Mouse (Mus musculus) embryonic facial prominence, embryonic 13.5 days (tissue): Measurements from ENCODE around the gene Crybb1. TPM values are rescaled to one million over a fixed set of nuclear protein-coding genes. Genes with fewer than 3 reads are reported as not detected.

ENCODE experiments used
- ATAC-seq: fragments of 200-750 bp; cut with Nextera tagmentation; 2 replicates; pipeline ENCODE4 v1.8.0; 2017; ENCODE audit warnings: low read depth; ENCODE audit not compliant: insufficient number of reproducible peaks, insufficient read depth, low FRiP score, low TSS enrichment
- H3K27ac ChIP-seq: fragments of 300-500 bp; sonication (generic); 2 replicates; pipeline ENCODE4 v1.5.1; 2015; ENCODE audit warnings: moderate library complexity, mild to moderate bottlenecking, inconsistent platforms
- H3K27me3 ChIP-seq: fragments of 300-500 bp; sonication (generic); 2 replicates; pipeline ENCODE4 v1.6.1; 2015; ENCODE audit warnings: mild to moderate bottlenecking, inconsistent platforms
- H3K36me3 ChIP-seq: fragments of 300-500 bp; sonication (generic); 2 replicates; pipeline ENCODE4 v1.6.1; 2015; ENCODE audit warnings: mild to moderate bottlenecking, inconsistent platforms
- H3K4me1 ChIP-seq: fragments of 300-500 bp; sonication (generic); 2 replicates; pipeline ENCODE4 v1.6.1; 2015; ENCODE audit warnings: inconsistent platforms
- H3K4me2 ChIP-seq: fragments of 300-500 bp; sonication (generic); 2 replicates; pipeline ENCODE4 v1.6.1; 2015; ENCODE audit warnings: moderate library complexity, mild to moderate bottlenecking, inconsistent platforms
- H3K4me3 ChIP-seq: fragments of 300-500 bp; sonication (generic); 2 replicates; pipeline ENCODE4 v1.5.1; 2015; ENCODE audit warnings: mild to moderate bottlenecking, inconsistent platforms
- H3K9ac ChIP-seq: fragments of 300-500 bp; sonication (generic); 2 replicates; pipeline ENCODE4 v1.6.1; 2015; ENCODE audit warnings: mild to moderate bottlenecking, inconsistent platforms
- H3K9me3 ChIP-seq: fragments of 300-500 bp; sonication (generic); 2 replicates; pipeline ENCODE4 v1.6.1; 2016; ENCODE audit warnings: inconsistent platforms
- WGBS: fragments of 180-500 bp; shearing (Covaris S2); methylation state at CpG from one replicate; pipeline ENCODE4 v1.1.7; 2015; ENCODE audit warnings: mixed read lengths; 5-methylcytosine and 5-hydroxymethylcytosine counted together
- polyA plus RNA-seq: library from polyadenylated mRNA; unstranded; fragments of >200 nt; fragmentation: Nextera tagmentation; extraction: Ambion mirVana; gene quantifications from 2 replicates; pipeline ENCODE4 v1.2.1, GENCODE M21; 2015

Crybb1 gene
- polyA plus RNA-seq, 1 experiment from 2014 or later = 1.3 TPM

DNA sequence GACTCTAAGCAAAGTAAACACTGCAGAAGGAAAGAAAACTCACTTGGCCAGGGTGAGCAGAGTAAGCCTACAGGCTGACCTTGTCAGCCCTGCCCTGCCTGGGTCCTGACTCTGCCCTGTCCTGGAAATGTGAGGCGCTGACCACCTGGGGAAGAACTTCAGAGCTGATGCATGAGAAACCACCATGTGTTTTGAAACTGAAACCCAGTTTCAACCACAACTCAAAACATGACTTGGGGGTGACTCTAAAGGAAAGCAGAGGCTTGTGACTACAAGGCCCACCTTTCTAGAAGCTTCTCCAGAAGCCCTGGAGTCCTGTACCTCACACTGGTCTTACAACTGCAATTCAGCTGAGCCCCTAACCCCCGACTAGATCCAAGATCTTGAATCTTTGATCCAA lies 17.3 kb downstream of the Crybb1 start:
- Histone ChIP-seq H3K4me3 (no peak overlapping the region), H3K9me3 (no peaks in the 10 kb centered on the region), H3K4me2 (no peak overlapping the region), H3K4me1 (peaks cover 24% of the 10 kb centered on the region), H3K27me3 (peaks cover 26% of the 10 kb centered on the region), H3K9ac (no peak overlapping the region), H3K27ac (no peak overlapping the region), H3K36me3 (no peaks in the 10 kb centered on the region)
- WGBS = 75% methylated on average over 2 of the region's 2 CpGs
- ATAC-seq = no peak

DNA sequence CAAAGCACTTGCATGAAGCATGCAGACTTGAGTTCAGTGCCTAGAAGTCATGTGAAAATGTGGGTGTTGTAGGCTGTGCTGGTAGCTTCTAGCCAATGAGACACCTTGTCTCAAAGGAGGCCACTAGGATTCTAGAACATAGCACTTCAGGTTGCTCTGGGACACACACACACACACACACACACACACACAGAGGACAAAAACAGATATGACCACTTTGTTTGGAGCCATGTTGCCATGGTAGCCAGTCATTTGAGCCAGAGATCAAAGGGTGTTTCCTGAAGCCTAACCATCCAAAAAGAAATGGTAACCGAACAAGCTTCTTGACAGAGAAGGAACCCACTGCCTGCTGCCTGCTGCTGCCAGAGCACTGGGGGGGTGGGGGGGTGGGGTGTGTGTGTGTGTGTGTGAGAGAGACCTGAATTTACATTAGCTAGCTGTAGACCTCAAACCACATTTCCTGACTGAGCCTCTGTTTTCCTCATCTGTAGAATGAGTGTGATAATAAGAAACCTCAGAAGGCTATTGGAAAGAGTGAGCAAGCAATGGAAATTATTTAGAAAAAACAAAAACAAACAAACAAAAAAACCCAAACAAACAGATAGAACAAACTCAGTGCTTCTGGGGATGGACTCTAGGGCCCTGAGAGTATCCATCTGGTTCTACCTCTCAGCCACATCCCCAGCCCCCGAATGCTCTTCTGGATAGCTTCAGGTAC lies 18.3 kb downstream of the Crybb1 start:
- no peak overlapping the region for H3K4me2 ChIP-seq
- ATAC-seq = no peak
- H3K27ac ChIP-seq = no peak overlapping the region
- no peaks in the 10 kb centered on the region for H3K9me3 ChIP-seq
- peaks cover 16% of the 10 kb centered on the region for H3K27me3 ChIP-seq
- no peak overlapping the region for H3K9ac ChIP-seq
- 55% methylated on average over 2 of the region's 2 CpGs for WGBS
- no peak overlapping the region for H3K4me3 ChIP-seq
- no peaks in the 10 kb centered on the region for H3K36me3 ChIP-seq
- peaks cover 33% of the 10 kb centered on the region for H3K4me1 ChIP-seq

DNA sequence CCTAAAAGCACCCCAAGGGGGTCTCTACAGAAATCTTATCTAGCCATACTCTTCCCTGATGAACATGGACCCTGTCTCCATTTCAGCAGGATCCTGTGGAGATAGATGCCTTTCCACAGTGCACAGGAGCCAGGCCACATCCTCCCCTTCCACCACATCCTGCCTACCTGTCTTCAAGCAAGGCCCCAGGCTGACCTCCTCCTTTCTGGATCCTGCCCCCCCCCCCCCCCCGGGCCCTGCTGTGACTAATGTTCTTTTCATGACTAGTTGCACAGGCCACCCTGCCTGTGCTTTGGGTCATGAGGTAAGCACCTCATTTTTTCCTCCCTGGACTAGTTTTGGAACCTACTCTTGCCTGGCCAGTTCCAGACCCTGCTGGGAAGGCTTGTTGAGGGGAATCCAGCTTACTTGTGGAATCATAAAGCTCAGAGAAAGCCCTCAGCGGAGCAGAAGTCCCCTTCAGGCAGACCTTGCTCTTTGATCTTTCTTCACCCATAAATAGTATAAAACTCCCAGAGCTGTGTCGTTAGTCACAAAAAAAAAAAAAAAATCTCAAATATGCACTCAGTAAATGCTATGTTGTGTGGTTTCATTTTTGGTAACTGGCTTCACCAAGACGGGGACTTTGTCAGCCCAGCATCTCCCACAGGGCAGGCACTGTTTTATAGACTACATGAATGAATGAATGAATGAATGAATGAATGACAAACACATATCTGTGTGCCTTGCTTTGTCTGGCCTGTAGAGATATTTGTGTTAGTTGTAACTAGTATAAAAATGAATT lies 19.6 kb downstream of the Crybb1 start:
- H3K27ac ChIP-seq = no peak overlapping the region
- H3K9me3 ChIP-seq = no peaks in the 10 kb centered on the region
- no peaks in the 10 kb centered on the region for H3K36me3 ChIP-seq
- peaks cover 5% of the 10 kb centered on the region for H3K27me3 ChIP-seq
- no peak for ATAC-seq
- H3K9ac ChIP-seq = no peak overlapping the region
- whole genome bisulfite sequencing = 36% methylated on average over 4 of the region's 4 CpGs
- peak overlapping the region; percentile 81 for H3K4me2 ChIP-seq
- peaks cover 42% of the 10 kb centered on the region for H3K4me1 ChIP-seq
- H3K4me3 ChIP-seq = no peak overlapping the region; the same call in 1 of the 2 replicates

DNA sequence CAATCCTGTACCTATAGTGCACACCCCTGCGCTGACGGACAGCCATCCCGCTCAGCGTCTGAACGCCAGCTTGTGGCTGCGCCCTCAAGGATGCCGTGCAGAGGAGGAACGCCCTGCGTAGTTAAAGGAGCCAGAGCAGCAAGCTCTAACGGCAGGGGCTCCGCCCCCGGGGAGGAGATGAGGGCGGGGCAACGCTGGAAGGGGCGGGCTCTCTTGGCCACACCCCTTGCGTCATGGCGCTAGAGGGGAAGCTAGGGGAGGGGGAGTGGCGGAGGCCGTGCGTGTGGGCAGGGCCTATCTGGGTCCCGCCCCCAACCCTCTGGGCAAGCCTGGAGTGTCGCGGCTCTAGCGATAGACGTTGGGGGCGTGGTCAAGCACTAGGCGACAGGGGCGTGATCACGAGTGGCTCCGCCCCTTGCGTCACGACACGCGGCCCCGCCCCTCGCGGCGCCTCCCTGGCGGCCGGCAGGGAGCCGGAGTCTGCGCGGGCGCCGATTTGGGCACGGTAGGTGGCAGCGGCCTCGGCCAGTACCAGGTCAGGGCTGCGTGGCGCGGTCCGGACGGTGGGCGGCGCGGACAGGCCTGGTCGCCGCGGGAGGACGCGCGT lies 20.8 kb downstream of the Crybb1 start, which contains the start of gene Tpst2:
Gene Tpst2, plus strand, starts transcription at position 425 of the 607 bp plus-strand sequence.
- peak within 1 kb of the TSS; percentile 81 for H3K4me2 ChIP-seq
- peak within 1 kb of the TSS; percentile 86 for H3K9ac ChIP-seq
- H3K27me3 ChIP-seq = peaks cover 2% of the 10 kb centered on the region; the same call in 1 of the 2 replicates
- H3K36me3 ChIP-seq = no peaks in the 10 kb centered on the region
- no peaks in the 10 kb centered on the region for H3K9me3 ChIP-seq
- ATAC-seq = peak; percentile 91
- peak within 1 kb of the TSS; percentile 83 for H3K27ac ChIP-seq
- peak within 1 kb of the TSS; percentile 73 for H3K4me3 ChIP-seq
- WGBS = under 1% methylated on average over 60 of the region's 62 CpGs
- peaks cover 53% of the 10 kb centered on the region for H3K4me1 ChIP-seq

DNA sequence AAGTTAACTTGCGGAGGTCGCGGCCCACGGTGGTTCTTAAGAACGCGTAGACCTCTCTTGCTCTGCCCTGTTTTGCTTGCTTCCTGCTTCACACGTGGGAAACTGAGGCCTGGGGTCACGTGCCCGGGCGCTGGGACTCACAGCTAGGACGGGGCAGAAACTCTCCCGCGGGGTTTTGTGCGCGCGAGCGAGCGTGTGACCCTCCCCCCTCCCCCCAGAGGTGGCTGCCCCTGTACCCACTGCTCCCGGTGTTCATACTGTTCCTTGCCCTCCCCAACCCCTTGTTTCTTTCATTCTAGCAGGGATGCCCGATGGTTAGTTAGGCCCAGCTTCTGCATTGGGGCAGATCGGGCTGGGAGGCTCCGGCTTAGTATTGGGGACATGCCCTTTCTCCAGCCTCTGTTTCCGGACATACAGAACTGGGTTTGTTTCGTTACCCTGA lies 21.3 kb downstream of the Crybb1 start:
- no peak for ATAC-seq
- peaks cover 58% of the 10 kb centered on the region for H3K4me1 ChIP-seq

DNA sequence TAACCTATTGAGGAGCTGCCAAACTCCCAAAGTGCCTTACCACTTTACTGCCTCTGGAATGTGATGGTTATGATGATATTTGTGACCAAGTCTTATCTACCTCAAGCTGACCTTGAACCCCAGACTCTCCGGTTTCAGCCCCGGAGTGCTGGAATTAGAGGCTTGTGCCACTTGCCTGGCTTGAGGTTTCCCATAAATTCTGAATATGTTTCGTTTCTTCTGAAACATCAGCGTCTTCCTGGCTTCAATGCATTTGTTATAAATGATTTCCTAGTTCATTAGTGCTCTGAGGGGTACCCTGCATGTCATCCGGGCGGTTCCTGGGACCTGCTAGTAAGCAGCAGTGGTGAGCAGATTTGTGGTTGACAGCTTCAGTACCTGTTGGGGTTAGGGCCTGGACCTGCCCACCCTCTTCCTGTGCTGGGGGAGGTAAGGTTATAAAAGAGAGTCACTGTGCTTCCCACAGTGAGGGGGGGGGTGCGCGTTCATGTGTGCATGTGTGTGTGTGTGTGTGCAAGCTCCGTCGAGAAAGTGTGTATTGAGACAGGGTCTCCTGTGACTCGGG lies 22.4 kb downstream of the Crybb1 start:
- H3K4me2 ChIP-seq = peak overlapping the region; percentile 81
- H3K27ac ChIP-seq = no peak overlapping the region
- H3K4me1 ChIP-seq = peaks cover 66% of the 10 kb centered on the region
- peak overlapping the region; percentile 86 for H3K9ac ChIP-seq
- H3K36me3 ChIP-seq = no peaks in the 10 kb centered on the region
- no peaks in the 10 kb centered on the region for H3K9me3 ChIP-seq
- peaks cover 2% of the 10 kb centered on the region; the same call in 1 of the 2 replicates for H3K27me3 ChIP-seq
- H3K4me3 ChIP-seq = peak overlapping the region; percentile 73; the same call in 1 of the 2 replicates
- no peak for ATAC-seq
- 87% methylated on average over 11 of the region's 11 CpGs for WGBS

More for the DNA sequence above, 21.3 kb downstream of the Crybb1 start:
- Histone ChIP-seq H3K27me3 (peaks cover 2% of the 10 kb centered on the region; the same call in 1 of the 2 replicates), H3K9ac (peak overlapping the region; percentile 86), H3K4me2 (peak overlapping the region; percentile 81), H3K9me3 (no peaks in the 10 kb centered on the region), H3K27ac (peak overlapping the region; percentile 72), H3K4me3 (peak overlapping the region; percentile 73), H3K36me3 (no peaks in the 10 kb centered on the region)
- under 1% methylated on average over 24 of the region's 24 CpGs for WGBS

DNA sequence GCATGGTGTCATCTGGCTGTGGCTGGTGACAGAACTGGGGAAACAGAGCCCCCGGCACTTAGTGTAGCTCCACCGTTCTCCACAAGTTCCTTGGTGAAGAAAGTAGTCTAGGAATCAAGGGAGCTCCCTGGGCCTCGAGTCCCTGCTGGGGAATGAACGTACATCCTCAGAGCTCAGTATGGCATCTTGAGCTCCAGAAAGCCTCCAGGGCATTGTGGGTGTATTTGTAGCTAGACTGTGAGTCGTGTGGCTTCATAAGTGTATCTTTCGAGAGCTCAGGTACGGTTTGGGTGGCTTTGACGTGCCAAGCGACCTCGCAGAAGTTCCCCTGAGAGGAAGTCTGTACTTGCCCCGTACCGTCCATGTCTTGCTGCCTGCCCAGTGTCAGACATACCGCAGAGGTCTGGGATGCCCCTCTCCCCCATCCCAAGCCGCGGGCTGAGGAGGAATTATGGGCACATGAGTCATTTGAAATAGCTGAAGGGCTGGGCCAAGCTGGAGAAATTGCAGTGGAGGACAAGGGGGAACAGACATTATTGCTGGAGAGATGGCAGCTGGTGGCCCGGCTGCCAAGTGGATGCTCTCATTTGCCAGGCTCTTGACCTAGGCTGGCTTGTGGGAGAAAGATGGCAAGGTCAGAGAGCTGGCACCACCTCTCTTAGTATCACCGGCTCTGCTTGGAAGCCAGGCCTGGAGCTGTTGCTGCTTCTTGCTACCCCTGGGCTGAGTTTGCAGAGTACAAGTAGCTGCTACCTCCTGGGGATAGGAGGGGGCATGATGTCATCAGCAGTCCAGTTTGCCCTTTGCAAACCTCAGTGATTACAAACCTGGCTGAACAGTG lies 23.8 kb downstream of the Crybb1 start:
- no peak for ATAC-seq
- H3K36me3 ChIP-seq = no peaks in the 10 kb centered on the region; the same call in 1 of the 2 replicates
- H3K4me3 ChIP-seq = no peak overlapping the region
- H3K9ac ChIP-seq = 0 out of 2 replicates have a peak overlapping the region, but pooled peaks have one; percentile 21
- no peak overlapping the region for H3K4me2 ChIP-seq
- no peak overlapping the region for H3K27ac ChIP-seq
- H3K4me1 ChIP-seq = peaks cover 69% of the 10 kb centered on the region
- peaks cover 2% of the 10 kb centered on the region; the same call in 1 of the 2 replicates for H3K27me3 ChIP-seq
- WGBS = 80% methylated on average over 17 of the region's 17 CpGs
- H3K9me3 ChIP-seq = no peaks in the 10 kb centered on the region

DNA sequence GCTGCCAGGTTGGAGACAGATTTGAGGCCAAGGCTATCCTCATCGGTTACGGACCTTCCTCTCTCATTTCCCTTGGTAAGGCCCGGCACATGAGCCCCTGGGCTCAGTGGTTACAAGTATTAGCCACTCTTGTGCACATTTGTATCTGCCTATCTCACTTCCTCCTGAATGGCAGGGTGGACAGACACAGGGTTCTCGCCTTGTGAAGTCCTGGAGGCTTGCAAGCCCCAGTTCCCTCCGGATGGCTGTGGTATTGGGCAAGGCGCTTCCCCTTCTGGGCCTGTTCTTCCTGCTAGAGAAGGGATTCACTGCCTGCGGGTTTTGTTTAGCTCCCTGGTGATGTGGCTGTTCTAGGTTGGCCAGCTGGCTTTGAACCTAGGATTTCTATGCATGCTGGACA lies 24.5 kb downstream of the Crybb1 start:
- Histone ChIP-seq H3K36me3 (no peaks in the 10 kb centered on the region; the same call in 1 of the 2 replicates), H3K4me2 (no peak overlapping the region), H3K4me3 (no peak overlapping the region), H3K9me3 (no peaks in the 10 kb centered on the region), H3K27ac (no peak overlapping the region), H3K27me3 (no peaks in the 10 kb centered on the region), H3K4me1 (peaks cover 69% of the 10 kb centered on the region), H3K9ac (0 out of 2 replicates have a peak overlapping the region, but pooled peaks have one; percentile 21)
- WGBS = 75% methylated on average over 7 of the region's 7 CpGs
- ATAC-seq = no peak

DNA sequence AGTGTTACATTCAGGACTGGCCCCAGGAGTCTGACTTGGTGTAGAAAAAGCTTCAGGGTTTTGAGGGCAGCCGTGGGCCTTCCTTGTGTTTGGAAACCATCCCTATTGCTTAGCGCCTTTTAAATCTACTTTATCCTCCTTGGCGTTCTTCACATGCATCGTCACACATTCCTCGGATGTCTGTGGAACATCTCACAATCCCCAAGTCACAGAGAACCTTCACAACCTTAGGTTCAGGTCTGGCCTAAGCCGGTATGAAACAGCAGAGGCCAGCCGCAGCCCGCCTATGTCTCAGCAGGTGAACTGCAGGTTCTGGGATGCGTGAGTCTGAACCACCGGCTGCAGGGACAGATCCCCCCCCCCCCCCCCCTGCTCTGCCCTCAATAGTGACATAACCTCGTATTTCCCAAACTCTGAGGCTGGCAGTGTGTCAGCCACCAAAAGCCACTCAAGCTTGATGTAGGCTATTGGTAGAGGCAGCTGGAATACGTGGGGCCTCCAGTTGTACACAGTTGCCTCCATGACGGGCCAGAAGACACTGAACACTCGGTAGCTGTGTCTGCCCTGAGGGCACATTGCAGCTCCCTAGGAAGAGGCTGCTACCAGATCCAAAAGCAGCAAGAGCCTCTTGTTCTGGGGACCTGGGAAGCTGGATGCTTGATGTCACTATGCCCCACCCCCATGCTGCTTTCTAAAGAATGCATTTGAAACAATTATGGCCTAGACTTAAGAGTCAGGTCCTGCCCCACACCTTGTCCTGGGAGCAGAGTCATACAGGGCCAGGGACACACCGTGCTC lies 25.4 kb downstream of the Crybb1 start:
- no peak for ATAC-seq
- no peaks in the 10 kb centered on the region; the same call in 1 of the 2 replicates for H3K36me3 ChIP-seq
- WGBS = 41% methylated on average over 15 of the region's 15 CpGs
- H3K27me3 ChIP-seq = no peaks in the 10 kb centered on the region
- H3K9me3 ChIP-seq = no peaks in the 10 kb centered on the region
- H3K4me1 ChIP-seq = peaks cover 62% of the 10 kb centered on the region
- H3K4me2 ChIP-seq = no peak overlapping the region
- no peak overlapping the region for H3K9ac ChIP-seq
- no peak overlapping the region for H3K4me3 ChIP-seq
- H3K27ac ChIP-seq = no peak overlapping the region

DNA sequence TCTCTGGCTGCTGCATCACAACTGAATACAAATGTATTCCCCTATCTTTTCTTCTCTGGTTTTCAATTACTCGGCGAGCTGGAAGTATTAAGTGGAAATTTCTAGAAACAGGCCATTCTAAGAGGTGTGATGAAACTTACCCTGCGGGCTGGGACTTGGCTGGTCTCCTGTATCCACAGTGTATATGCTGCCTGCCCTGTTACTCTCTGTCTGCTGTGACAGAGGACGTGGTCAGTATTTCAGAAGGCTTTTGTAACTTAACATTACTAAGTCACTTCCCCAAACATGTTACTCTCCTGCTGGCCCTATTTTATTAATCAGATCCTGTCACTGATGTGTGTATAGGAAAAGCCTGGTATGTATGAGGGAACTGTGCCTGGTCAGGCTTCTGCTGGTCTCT lies 26.1 kb downstream of the Crybb1 start:
- Histone ChIP-seq H3K27ac (no peak overlapping the region), H3K36me3 (no peaks in the 10 kb centered on the region; the same call in 1 of the 2 replicates), H3K4me2 (no peak overlapping the region), H3K27me3 (no peaks in the 10 kb centered on the region), H3K9me3 (no peaks in the 10 kb centered on the region), H3K4me1 (peaks cover 67% of the 10 kb centered on the region), H3K4me3 (no peak overlapping the region), H3K9ac (no peak overlapping the region)
- WGBS = 80% methylated on average over 4 of the region's 4 CpGs
- ATAC-seq = no peak
